Mouse (Mus musculus): ENCODE measurements around the gene Gbx2. TPM values are rescaled to one million over a fixed set of nuclear protein-coding genes. Genes with fewer than 3 reads are reported as not detected.

Gene Gbx2
- polyA plus RNA-seq, 1 experiment from 2014 or later, result 0.29 TPM

DNA sequence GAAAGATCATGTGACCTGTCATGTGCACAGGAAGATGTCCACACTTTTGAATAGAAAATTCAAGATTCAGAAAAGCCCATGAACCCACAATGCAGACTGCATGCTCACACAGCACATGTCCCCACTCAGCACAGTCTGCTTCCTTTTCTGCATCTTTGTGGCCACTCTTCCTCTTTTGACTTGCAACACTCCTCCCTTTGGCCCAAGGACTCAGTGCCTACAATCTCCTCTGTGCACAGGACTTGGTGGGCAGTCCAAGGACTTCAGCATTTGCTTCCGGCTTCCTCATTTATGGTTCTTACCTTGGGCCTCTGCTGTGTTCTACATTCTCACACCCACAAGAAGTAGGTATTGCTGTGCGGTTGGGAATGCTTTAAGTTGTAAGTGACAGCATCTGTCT, 28.7 kb downstream of the Gbx2 start:
- H3K27ac ChIP-seq (replicated peaks), result no peak overlapping the region
- no peak overlapping the region for H3K4me2 ChIP-seq
- H3K36me3 ChIP-seq, result no peaks in the 10 kb centered on the region
- no peak overlapping the region for H3K4me3 ChIP-seq
- no peak overlapping the region for H3K9ac ChIP-seq
- WGBS, result 78% methylated on average over 2 of the region's 2 CpGs
- no peaks in the 10 kb centered on the region for H3K4me1 ChIP-seq
- no peak for ATAC-seq (ENCODE audit: extremely low read depth, insufficient number of reproducible peaks, low FRiP score, low TSS enrichment)
- peaks cover 8% of the 10 kb centered on the region for H3K9me3 ChIP-seq
- no peaks in the 10 kb centered on the region for H3K27me3 ChIP-seq (replicated peaks)

DNA sequence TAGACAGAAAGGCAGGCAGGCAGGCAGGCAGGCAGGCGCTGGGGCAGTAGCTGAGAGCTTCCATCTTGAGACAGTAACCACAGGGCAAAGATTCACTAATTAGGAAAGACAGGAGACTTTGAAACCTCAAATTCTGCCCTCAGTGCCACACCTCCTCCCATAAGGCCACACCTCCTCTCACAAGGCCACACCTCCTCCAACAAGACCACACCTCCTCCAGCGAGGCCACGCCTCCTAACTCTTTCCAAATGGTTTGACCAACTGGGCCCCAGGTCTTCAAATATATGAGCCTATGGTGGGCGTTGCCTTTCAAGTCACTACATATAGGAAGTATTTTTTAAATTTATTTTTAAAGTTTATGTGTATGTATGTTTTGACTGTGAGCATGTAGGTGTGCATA, 29.6 kb downstream of the Gbx2 start:
- Histone ChIP-seq H3K27ac (replicated peaks) (no peak overlapping the region), H3K4me1 (no peaks in the 10 kb centered on the region), H3K9ac (no peak overlapping the region), H3K9me3 (peaks cover 4% of the 10 kb centered on the region), H3K36me3 (no peaks in the 10 kb centered on the region), H3K4me2 (no peak overlapping the region), H3K27me3 (replicated peaks) (no peaks in the 10 kb centered on the region), H3K4me3 (no peak overlapping the region)
- no peak for ATAC-seq (ENCODE audit: extremely low read depth, insufficient number of reproducible peaks, low FRiP score, low TSS enrichment)
- 73% methylated on average over 4 of the region's 4 CpGs for WGBS

DNA sequence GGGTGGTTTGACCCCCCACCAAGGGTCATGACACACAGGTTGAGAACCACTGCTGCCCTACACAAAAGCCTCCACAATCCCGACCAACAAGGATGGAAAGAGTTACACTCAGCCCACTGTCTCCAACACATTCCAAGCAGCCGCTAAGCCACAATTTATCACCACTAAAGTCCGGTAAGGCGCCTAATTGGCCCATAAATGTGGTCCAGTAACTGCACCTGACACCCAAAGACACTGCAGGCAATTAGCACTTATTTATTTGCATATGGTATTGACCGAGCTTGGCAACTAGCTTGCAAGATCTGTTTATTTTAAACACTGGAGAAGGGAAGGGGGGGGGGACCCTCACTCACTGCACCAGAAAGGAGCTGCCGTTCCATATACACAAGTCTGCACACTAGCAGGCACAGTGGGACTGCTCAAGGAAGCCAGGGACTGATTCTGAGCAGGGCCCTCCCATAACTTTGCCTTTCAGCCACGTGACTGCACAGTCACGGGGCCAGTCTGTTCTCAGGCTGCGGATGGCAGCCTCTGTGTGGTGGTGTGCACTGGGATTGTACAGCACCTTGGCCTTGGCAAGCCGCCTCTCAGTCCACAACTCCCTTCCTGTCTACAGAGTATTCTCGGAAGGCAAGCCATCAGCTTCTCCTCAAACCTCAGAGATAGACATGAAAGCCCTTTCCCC, 31.1 kb downstream of the Gbx2 start:
- H3K36me3 ChIP-seq, result no peaks in the 10 kb centered on the region
- H3K27ac ChIP-seq (replicated peaks), result no peak overlapping the region
- no peak for ATAC-seq (ENCODE audit: extremely low read depth, insufficient number of reproducible peaks, low FRiP score, low TSS enrichment)
- H3K9me3 ChIP-seq, result no peaks in the 10 kb centered on the region
- no peaks in the 10 kb centered on the region for H3K4me1 ChIP-seq
- 67% methylated on average over 11 of the region's 11 CpGs for WGBS
- H3K27me3 ChIP-seq (replicated peaks), result no peaks in the 10 kb centered on the region
- H3K9ac ChIP-seq, result no peak overlapping the region
- no peak overlapping the region for H3K4me2 ChIP-seq
- H3K4me3 ChIP-seq, result no peak overlapping the region

DNA sequence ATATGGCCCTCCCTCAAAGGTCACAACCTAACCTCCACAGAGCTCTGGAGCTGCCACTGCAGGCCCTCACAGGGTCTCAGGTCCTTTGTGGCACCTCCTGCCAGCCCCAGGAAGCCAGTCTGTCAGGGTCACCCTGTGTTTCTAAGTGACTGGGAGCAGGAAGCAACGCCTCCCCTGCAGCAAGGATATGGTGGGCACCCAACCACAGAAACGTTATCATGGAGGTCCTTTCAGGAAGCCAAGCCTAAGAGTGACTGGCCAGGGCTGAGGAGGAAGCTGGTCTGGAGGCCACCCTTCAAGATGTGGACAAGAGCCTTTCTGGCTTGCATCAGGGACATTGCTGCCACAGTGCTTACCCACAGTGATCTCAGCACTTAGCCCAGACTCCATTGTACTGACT, 31.9 kb downstream of the Gbx2 start:
- Histone ChIP-seq H3K9me3 (no peaks in the 10 kb centered on the region), H3K27me3 (replicated peaks) (no peaks in the 10 kb centered on the region), H3K27ac (replicated peaks) (no peak overlapping the region), H3K4me2 (no peak overlapping the region), H3K9ac (no peak overlapping the region), H3K36me3 (no peaks in the 10 kb centered on the region), H3K4me3 (no peak overlapping the region), H3K4me1 (no peaks in the 10 kb centered on the region)
- 51% methylated on average over 2 of the region's 2 CpGs for WGBS
- no peak for ATAC-seq (ENCODE audit: extremely low read depth, insufficient number of reproducible peaks, low FRiP score, low TSS enrichment)

DNA sequence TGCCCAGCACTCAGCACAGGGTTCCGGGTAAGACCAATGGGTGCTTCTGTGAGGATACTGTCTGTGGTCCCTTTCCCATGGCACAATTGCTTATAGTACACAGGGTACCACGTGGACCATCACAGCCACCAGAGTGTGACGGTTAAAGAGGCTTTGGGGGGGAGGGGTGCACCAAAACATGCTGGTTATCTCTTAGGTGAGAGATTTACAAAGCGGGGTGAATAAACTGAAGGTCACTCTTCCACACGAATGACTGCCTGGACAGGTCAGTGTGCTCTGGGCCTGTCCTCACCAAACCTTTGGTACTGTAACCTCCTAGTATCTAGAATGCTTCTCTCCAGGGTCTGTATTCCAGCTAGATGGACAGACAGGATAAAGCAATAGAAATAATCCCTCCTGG, 35.2 kb downstream of the Gbx2 start:
- ATAC-seq (ENCODE audit: extremely low read depth, insufficient number of reproducible peaks, low FRiP score, low TSS enrichment), result no peak
- no peaks in the 10 kb centered on the region for H3K27me3 ChIP-seq (replicated peaks)
- H3K4me1 ChIP-seq, result no peaks in the 10 kb centered on the region
- no peak overlapping the region for H3K9ac ChIP-seq
- no peaks in the 10 kb centered on the region for H3K9me3 ChIP-seq
- no peak overlapping the region for H3K27ac ChIP-seq (replicated peaks)
- no peak overlapping the region for H3K4me3 ChIP-seq
- WGBS, result 74% methylated on average over 5 of the region's 5 CpGs
- no peak overlapping the region for H3K4me2 ChIP-seq
- H3K36me3 ChIP-seq, result peaks cover 6% of the 10 kb centered on the region

DNA sequence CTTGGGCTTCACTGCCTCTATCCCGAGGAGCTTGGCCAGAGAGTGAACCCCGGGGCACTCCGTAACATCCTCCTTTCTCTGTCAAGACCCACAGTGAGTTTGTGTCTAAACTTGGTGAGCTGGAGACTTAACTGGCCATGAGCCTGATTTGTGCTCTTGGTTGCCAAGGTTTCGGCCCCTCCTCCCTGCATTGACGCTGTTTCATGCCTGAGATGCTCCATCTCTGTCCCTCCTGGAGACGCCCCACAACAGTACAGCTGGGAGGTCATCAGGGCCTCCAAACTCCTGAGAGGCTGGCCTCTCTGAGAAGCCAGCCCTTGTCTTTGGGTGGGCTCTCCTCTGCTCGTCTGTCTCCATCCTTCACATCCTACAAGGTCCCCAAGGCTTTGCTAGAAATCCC, 38.7 kb downstream of the Gbx2 start:
- no peak overlapping the region for H3K4me3 ChIP-seq
- peaks cover 33% of the 10 kb centered on the region for H3K36me3 ChIP-seq
- no peak overlapping the region for H3K9ac ChIP-seq
- no peaks in the 10 kb centered on the region for H3K4me1 ChIP-seq
- no peak overlapping the region for H3K4me2 ChIP-seq
- no peak for ATAC-seq (ENCODE audit: extremely low read depth, insufficient number of reproducible peaks, low FRiP score, low TSS enrichment)
- no peak overlapping the region for H3K27ac ChIP-seq (replicated peaks)
- no peaks in the 10 kb centered on the region for H3K9me3 ChIP-seq
- 67% methylated on average over 7 of the region's 7 CpGs for WGBS
- no peaks in the 10 kb centered on the region for H3K27me3 ChIP-seq (replicated peaks)

DNA sequence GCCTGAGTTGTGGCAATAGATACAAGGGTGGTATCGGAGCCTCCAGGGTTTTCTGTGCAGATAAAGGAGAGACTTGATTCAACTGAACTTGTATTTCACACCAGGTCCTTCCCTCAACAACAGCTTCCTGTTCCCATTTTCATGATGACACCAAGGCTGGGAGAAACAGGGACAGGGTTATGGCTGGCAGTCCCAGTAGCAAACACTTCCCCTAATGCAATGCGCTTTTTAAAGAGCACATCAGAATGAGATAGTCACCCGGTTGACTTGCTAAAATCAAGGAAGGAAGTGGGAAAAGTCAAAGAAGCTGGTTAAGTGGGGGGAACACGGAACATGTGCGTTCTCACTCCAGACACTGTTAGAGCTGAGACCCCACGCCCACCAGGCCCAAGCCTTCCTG, 39.6 kb downstream of the Gbx2 start:
- no peaks in the 10 kb centered on the region for H3K4me1 ChIP-seq
- H3K27ac ChIP-seq (replicated peaks), result no peak overlapping the region
- H3K4me2 ChIP-seq, result no peak overlapping the region
- H3K36me3 ChIP-seq, result peaks cover 33% of the 10 kb centered on the region
- H3K4me3 ChIP-seq, result no peak overlapping the region
- H3K9ac ChIP-seq, result no peak overlapping the region
- ATAC-seq (ENCODE audit: extremely low read depth, insufficient number of reproducible peaks, low FRiP score, low TSS enrichment), result no peak
- no peaks in the 10 kb centered on the region for H3K9me3 ChIP-seq
- WGBS, result 69% methylated on average over 6 of the region's 6 CpGs
- no peaks in the 10 kb centered on the region for H3K27me3 ChIP-seq (replicated peaks)

DNA sequence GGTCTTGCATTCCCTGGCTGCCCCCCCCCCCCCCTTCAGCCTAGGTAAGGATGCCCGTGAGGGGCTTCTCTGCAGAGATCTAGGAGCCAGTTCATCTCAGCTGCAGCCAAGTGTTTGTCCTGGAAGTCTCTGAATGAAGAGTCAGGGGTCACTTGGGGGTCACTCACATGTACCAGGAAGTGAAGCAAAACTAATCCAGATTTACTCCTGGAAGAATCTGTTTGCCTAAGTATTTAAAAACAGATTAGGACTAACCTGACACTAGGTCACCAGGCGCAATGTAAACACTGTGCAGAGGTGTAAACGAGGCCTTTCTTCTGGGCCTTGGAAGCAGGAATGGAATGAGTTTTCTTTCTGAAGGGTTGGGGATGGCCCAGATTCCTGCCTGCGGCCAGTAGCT, 45.3 kb downstream of the Gbx2 start:
- Histone ChIP-seq H3K4me1 (peaks cover 15% of the 10 kb centered on the region), H3K4me2 (no peak overlapping the region), H3K27me3 (replicated peaks) (no peaks in the 10 kb centered on the region), H3K9me3 (no peaks in the 10 kb centered on the region), H3K4me3 (no peak overlapping the region), H3K9ac (no peak overlapping the region), H3K27ac (replicated peaks) (no peak overlapping the region), H3K36me3 (peaks cover 26% of the 10 kb centered on the region)
- WGBS, result 44% methylated on average over 4 of the region's 4 CpGs
- ATAC-seq (ENCODE audit: extremely low read depth, insufficient number of reproducible peaks, low FRiP score, low TSS enrichment), result no peak

DNA sequence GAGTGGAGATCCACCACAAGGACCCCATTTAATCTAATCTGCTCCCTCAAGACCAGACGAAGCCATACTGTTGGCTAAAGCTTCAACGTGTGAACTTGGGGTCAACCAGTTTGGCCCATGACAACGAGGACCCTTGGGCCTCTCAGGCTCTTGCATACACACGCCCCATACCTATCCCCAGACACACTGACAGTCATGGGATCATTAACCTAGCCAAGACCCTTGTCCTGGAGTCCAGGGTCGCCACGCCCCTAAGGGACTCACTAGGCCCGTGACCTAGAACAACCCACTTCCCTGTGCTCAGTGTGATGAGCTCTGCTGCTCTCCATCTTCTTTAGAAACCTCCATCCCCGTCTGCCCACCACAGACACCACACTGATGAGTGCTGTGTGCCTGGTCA, 46.6 kb downstream of the Gbx2 start:
- Histone ChIP-seq H3K9me3 (no peaks in the 10 kb centered on the region), H3K4me3 (no peak overlapping the region), H3K4me1 (peaks cover 19% of the 10 kb centered on the region), H3K4me2 (no peak overlapping the region), H3K27me3 (replicated peaks) (no peaks in the 10 kb centered on the region), H3K36me3 (peaks cover 14% of the 10 kb centered on the region), H3K9ac (no peak overlapping the region), H3K27ac (replicated peaks) (no peak overlapping the region)
- no peak for ATAC-seq (ENCODE audit: extremely low read depth, insufficient number of reproducible peaks, low FRiP score, low TSS enrichment)
- 89% methylated on average over 8 of the region's 8 CpGs for WGBS

DNA sequence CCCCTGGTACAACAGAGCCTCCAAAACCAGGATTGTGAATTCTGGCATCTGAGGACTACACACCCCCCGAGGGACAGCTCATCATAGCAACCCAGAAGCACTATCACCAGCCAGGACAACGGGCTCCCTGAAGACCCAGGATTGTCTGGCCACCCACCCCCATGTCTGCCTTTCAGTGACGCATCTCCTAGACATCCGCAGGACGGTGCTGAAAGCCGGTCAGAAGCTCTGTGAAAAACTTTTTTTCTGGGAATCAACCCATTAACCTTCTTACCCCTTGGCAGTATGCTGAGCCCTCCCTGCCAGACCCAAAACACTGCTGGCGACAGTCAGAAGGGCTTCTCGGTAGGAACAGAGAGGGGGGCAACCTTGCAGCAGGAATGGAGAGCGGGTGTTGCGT, 50.1 kb downstream of the Gbx2 start:
- no peak for ATAC-seq (ENCODE audit: extremely low read depth, insufficient number of reproducible peaks, low FRiP score, low TSS enrichment)
- Histone ChIP-seq H3K9ac (no peak overlapping the region), H3K9me3 (no peaks in the 10 kb centered on the region), H3K27me3 (replicated peaks) (no peaks in the 10 kb centered on the region), H3K4me3 (no peak overlapping the region), H3K36me3 (no peaks in the 10 kb centered on the region; the same call in 1 of the 2 replicates), H3K4me2 (no peak overlapping the region), H3K27ac (replicated peaks) (no peak overlapping the region; the same call in 1 of the 2 replicates), H3K4me1 (peaks cover 17% of the 10 kb centered on the region)
- WGBS, result 70% methylated on average over 10 of the region's 10 CpGs

DNA sequence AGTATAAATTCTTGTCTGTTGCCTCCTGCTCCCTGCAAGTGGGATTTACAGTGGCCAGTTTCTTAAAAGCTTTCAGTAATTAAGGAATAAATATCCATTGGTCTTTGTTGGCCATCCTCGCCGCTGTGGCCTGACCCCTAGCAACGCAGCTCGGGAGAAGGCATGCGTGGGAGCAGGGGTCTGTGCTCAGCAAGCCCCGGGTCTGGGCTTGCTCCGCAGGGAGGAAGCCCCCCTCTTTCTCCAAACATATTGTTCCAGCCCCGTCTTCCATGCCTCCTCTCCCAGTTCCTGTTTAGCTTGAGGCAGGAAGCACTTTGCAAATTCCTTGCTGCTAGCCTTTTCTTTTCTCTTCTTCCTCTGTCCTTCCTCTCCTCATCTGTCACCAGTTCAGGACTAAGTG, 50.8 kb downstream of the Gbx2 start:
- Histone ChIP-seq H3K27ac (replicated peaks) (no peak overlapping the region; the same call in 1 of the 2 replicates), H3K4me2 (no peak overlapping the region), H3K27me3 (replicated peaks) (no peaks in the 10 kb centered on the region), H3K4me3 (no peak overlapping the region), H3K9me3 (no peaks in the 10 kb centered on the region), H3K9ac (no peak overlapping the region), H3K36me3 (no peaks in the 10 kb centered on the region; the same call in 1 of the 2 replicates), H3K4me1 (peaks cover 11% of the 10 kb centered on the region; the same call in 1 of the 2 replicates)
- no peak for ATAC-seq (ENCODE audit: extremely low read depth, insufficient number of reproducible peaks, low FRiP score, low TSS enrichment)
- 52% methylated on average over 8 of the region's 8 CpGs for WGBS

DNA sequence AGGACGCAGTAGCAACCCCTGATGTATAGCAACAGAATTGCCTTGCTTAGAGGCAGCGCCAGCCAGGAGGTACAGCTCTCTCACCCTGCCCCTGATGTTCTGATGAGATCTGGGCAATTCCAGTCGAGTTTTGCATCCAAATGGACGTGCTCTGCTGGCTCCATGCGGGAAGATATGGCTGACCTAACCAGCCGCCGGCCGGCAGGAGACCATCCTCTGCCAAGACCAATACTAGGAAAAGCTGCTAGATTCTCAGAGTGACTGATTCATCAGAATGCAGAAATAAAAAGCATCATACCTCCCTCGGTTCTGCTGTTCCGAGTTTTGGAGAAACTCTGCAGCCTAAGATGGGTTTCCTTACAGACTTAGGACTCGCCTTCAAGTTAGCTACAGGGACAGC, 52.5 kb downstream of the Gbx2 start:
- ATAC-seq (ENCODE audit: extremely low read depth, insufficient number of reproducible peaks, low FRiP score, low TSS enrichment), result no peak
- Histone ChIP-seq H3K4me2 (no peak overlapping the region), H3K4me1 (peaks cover 4% of the 10 kb centered on the region; the same call in 1 of the 2 replicates), H3K27me3 (replicated peaks) (no peaks in the 10 kb centered on the region), H3K9ac (no peak overlapping the region), H3K4me3 (no peak overlapping the region), H3K36me3 (no peaks in the 10 kb centered on the region; the same call in 1 of the 2 replicates), H3K27ac (replicated peaks) (no peak overlapping the region), H3K9me3 (no peaks in the 10 kb centered on the region)
- 74% methylated on average over 11 of the region's 11 CpGs for WGBS
